Mouse (Mus musculus): ENCODE data around the gene Batf. TPM values are rescaled to one million over a fixed set of nuclear protein-coding genes. Genes with fewer than 3 reads are reported as not detected.

Gene Batf
- polyA plus RNA-seq, 1 experiment, result 10.9 TPM

DNA sequence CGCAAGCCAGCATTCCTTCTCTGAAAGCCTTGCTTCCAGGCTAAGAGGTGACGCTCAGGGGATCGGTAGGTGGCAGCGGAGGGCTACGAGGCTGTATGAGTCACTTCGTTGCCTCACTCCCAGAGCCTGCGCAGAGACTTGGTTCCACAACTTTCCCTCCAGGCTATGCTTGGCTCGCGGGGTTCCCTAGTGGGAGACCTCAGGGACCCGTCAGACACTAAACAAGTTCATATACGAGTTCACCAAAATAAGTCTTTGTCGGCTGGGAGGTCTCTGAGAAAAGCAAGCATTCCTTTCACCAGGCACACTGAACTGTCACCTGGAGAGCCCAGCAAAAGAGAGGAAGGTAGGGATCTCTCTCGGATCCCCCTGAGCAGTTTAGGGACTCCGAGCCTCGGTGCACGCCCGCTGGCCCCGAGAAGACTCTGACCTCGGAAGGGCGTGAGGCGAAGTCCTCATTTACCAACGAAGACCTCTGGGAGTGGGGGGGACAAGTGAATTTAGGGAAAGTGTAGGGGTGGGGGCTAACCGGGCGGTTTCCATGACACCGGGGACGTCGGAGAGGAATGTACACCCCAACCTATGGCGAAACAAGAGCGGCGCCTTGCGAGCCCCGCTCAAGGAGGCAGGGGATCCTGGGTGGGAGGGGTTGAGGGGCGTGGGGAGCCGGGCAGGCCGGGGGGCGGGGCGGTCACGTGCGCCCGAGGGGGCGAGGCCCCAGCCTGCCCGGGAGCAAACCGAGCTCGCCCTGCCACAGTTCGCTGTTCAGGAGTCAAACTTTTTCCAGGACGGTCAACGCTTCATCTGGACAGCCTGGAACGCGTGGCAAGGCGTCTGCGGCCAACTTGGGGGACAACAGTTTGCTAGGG, 59.6 kb downstream of the Batf start, which contains the start of gene Flvcr2:
TSS of gene Flvcr2 (plus strand) at position 713 of the 869 bp plus-strand sequence.
- no peak within 1 kb of the TSS for H3K27ac ChIP-seq (ENCODE audit: insufficient read depth, low read depth, low read length)
- H3K4me3 ChIP-seq (ENCODE audit: insufficient read depth, low read length), result peak within 1 kb of the TSS; percentile 54

DNA sequence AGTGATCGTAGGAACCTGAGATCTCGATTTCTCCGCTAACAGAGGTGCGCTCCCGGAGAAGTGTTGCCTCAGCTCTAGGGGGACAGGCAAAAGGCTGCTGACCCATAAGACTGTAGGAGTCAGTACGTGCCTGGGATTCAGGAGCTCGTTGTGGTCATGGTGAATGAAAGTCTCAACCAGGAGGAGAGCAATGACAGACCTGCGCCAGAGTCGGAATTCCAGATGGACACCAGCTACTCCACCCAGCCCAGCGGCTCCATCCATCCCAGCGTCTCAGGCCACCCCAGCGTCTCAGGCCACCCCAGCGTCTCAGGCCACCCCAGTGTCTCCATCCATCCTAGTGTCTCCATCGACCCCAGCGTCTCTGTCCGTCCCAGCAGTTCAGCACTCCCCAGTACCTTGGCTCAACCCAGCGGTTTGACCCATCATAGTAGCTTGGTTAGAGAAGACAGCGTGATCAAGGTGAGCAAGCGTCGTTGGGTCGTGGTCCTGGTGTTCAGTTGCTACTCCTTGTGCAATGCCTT, 60.3 kb downstream of the Batf start:
- no peak for TF ChIP-seq CTCF (IDR thresholded peaks at IDR 0.05; ENCODE audit: low read depth, low read length)
- TF ChIP-seq POLR2A (IDR thresholded peaks at IDR 0.05; ENCODE audit: borderline replicate concordance, low read depth, low read length), result no peak
- H3K4me1 ChIP-seq (ENCODE audit: control insufficient read depth, insufficient read depth, low read length), result no peaks in the 10 kb centered on the region
- H3K4me3 ChIP-seq (ENCODE audit: insufficient read depth, low read length), result peak overlapping the region; percentile 54
- no peak overlapping the region for H3K27ac ChIP-seq (ENCODE audit: insufficient read depth, low read depth, low read length)

More for the DNA sequence above, 59.6 kb downstream of the Batf start, which contains the start of gene Flvcr2:
- no peak for TF ChIP-seq POLR2A (IDR thresholded peaks at IDR 0.05; ENCODE audit: borderline replicate concordance, low read depth, low read length)
- peak; percentile 48 for TF ChIP-seq CTCF (IDR thresholded peaks at IDR 0.05; ENCODE audit: low read depth, low read length)
- no peaks in the 10 kb centered on the region for H3K4me1 ChIP-seq (ENCODE audit: control insufficient read depth, insufficient read depth, low read length)

DNA sequence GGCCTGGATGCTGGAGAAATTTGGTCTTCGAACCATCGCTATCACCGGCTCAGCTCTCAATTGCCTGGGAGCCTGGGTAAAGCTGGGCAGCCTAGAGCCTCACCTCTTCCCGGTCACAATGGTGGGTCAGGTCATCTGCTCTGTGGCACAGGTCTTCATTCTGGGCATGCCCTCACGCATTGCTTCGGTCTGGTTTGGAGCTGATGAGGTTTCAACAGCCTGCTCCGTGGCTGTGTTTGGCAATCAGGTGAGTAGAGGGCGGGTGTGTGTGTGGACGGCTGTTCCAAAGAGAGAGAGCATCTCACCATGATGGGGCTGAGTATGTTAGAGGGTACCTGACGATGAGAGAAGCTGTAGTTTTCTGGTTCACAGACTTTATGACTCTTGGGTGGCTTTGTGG, 60.9 kb downstream of the Batf start:
- TF ChIP-seq CTCF (IDR thresholded peaks at IDR 0.05; ENCODE audit: low read depth, low read length), result no peak
- Histone ChIP-seq H3K4me3 (ENCODE audit: insufficient read depth, low read length) (no peak overlapping the region), H3K4me1 (ENCODE audit: control insufficient read depth, insufficient read depth, low read length) (no peaks in the 10 kb centered on the region), H3K27ac (ENCODE audit: insufficient read depth, low read depth, low read length) (no peak overlapping the region)

DNA sequence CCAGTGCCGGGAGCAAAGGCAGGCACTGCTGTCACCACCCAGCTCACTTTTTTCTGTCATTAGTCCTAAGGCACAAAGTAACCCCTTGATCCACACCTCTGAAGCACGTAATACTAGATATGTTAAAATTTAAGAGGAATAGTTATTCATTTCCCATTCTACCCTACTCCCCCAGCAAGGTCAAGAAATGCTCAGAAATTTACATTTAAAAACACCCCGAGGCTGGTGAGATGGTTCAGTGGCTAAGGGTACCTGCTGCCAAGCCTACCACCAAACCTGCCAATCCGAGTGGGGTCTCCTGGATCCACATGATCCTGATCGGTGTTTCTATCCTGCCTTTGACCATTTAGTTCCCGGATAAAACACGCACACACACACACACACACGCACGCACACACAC, 63.4 kb downstream of the Batf start:
- Histone ChIP-seq H3K27ac (ENCODE audit: insufficient read depth, low read depth, low read length) (no peak overlapping the region), H3K4me1 (ENCODE audit: control insufficient read depth, insufficient read depth, low read length) (no peaks in the 10 kb centered on the region), H3K4me3 (ENCODE audit: insufficient read depth, low read length) (no peak overlapping the region)
- TF ChIP-seq POLR2A (IDR thresholded peaks at IDR 0.05; ENCODE audit: borderline replicate concordance, low read depth, low read length) (no peak), CTCF (IDR thresholded peaks at IDR 0.05; ENCODE audit: low read depth, low read length) (no peak)

DNA sequence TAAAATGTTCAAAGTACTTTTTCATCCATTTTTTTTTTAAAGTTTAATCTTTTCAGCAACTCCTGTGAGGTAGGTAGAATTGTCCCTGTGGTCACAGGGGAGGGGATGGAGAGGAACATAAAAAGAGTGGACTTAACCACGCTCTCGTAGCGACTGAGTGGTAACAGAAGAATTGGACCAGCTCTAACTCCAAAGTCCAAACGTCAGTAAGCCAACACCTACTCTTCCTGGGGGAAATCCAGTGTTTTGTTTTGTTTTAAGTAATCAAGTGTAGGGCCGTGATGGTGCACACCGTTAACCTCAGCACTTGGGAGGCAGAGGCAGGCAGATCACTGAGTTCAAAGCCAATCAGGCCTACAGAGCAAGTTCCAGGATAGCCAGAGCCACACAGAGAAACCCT, 65.6 kb downstream of the Batf start:
- H3K27ac ChIP-seq (ENCODE audit: insufficient read depth, low read depth, low read length), result no peak overlapping the region
- H3K4me1 ChIP-seq (ENCODE audit: control insufficient read depth, insufficient read depth, low read length), result no peaks in the 10 kb centered on the region
- no peak overlapping the region for H3K4me3 ChIP-seq (ENCODE audit: insufficient read depth, low read length)
- TF ChIP-seq POLR2A (IDR thresholded peaks at IDR 0.05; ENCODE audit: borderline replicate concordance, low read depth, low read length) (no peak), CTCF (IDR thresholded peaks at IDR 0.05; ENCODE audit: low read depth, low read length) (no peak)

DNA sequence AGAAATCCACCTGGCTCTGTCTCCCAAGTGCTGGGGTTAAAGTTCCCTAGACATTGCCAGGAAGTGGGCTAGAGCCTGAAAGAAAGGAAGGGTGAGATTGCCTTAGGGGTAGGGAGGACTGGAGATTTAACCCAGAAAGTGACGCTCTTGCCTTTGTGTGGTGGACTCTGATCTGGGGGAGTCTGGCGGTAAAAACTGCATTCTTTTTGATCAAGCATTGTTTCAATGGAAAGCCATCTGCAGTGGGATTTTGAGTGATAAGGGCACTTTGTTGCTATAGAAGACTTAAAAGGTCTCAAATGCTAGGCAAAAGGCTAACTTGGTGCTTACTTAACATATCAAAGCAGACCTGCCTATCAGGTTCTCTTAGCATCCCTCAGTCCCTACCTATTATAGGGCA, 66.8 kb downstream of the Batf start:
- TF ChIP-seq POLR2A (IDR thresholded peaks at IDR 0.05; ENCODE audit: borderline replicate concordance, low read depth, low read length) (no peak), CTCF (IDR thresholded peaks at IDR 0.05; ENCODE audit: low read depth, low read length) (no peak)
- Histone ChIP-seq H3K4me1 (ENCODE audit: control insufficient read depth, insufficient read depth, low read length) (no peaks in the 10 kb centered on the region), H3K27ac (ENCODE audit: insufficient read depth, low read depth, low read length) (no peak overlapping the region), H3K4me3 (ENCODE audit: insufficient read depth, low read length) (no peak overlapping the region)

DNA sequence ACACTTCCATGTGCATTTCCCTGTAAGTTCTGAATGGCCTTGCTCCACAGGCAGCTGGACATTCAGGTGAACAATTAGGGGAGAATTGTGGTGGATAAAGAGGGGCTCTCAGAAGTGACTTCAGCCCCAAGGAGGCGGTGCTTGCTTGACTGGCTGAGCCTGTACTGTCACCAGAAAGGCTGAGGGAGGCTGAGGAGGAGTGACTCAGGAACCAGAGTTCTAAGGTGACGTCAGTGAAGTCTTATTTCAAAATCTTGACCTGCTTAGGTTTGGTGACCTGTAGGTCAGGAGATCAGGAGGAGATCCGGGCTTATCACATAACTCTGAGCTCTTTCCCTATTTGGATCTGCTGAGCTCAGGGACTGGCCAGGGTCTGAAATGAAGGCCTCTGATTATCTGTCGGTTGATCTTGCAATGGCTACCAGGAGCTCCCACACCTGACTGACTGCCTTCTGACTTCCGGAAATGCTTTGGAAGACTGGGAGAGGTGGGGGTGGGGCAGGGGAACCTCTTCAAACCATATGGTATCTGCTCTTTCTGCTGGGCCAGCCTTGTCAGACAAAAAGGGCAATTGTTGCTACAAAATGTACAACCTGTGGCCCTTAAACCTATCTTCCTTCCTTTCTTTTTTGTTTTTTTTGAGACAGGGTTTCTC, 68.3 kb downstream of the Batf start:
- no peak overlapping the region for H3K27ac ChIP-seq (ENCODE audit: insufficient read depth, low read depth, low read length)
- H3K4me3 ChIP-seq (ENCODE audit: insufficient read depth, low read length), result no peak overlapping the region
- no peaks in the 10 kb centered on the region for H3K4me1 ChIP-seq (ENCODE audit: control insufficient read depth, insufficient read depth, low read length)
- TF ChIP-seq POLR2A (IDR thresholded peaks at IDR 0.05; ENCODE audit: borderline replicate concordance, low read depth, low read length) (no peak), CTCF (IDR thresholded peaks at IDR 0.05; ENCODE audit: low read depth, low read length) (no peak)

DNA sequence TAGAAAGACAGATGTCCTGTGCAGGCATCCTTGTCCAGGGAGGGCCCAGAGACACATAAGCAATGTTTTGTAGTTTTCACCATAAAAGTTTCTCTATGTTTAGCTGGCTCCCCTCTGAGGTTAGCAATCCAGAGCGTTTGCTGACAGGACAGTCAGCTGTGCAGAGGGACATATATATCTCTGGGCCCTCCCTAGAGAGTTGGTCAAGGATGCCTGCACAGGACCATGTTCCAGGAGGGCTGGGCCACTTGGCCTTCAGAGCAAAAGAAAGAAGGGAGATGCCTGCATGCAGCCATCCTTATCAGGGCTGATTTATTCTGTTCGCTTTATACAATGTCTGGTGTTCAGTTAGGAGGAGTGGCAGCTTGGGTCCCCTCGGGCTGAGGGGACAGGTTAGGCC, 70.0 kb downstream of the Batf start:
- H3K27ac ChIP-seq (ENCODE audit: insufficient read depth, low read depth, low read length), result no peak overlapping the region
- no peak overlapping the region for H3K4me3 ChIP-seq (ENCODE audit: insufficient read depth, low read length)
- no peaks in the 10 kb centered on the region for H3K4me1 ChIP-seq (ENCODE audit: control insufficient read depth, insufficient read depth, low read length)
- no peak for TF ChIP-seq CTCF (IDR thresholded peaks at IDR 0.05; ENCODE audit: low read depth, low read length)
- no peak for TF ChIP-seq POLR2A (IDR thresholded peaks at IDR 0.05; ENCODE audit: borderline replicate concordance, low read depth, low read length)

DNA sequence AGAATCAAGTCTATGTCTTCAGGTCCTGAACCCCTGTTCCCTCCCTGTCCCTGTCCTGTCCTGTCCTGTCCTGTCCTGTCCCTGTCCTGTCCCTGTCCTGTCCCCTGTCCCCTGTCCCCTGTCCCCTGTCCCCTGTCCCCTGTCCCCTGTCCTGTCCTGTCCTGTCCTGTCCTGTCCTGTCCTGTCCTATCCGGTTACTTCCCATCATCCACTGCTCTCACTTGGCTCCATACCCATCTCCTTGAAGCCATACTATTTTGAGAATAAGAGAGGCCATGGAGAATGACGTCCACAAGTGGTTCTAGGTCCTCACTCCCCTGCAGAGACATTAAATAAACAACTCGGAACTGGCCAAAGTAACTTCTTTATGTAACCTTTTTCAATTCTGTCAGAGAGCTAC, 70.6 kb downstream of the Batf start:
- no peak for TF ChIP-seq CTCF (IDR thresholded peaks at IDR 0.05; ENCODE audit: low read depth, low read length)
- no peak for TF ChIP-seq POLR2A (IDR thresholded peaks at IDR 0.05; ENCODE audit: borderline replicate concordance, low read depth, low read length)
- Histone ChIP-seq H3K27ac (ENCODE audit: insufficient read depth, low read depth, low read length) (no peak overlapping the region), H3K4me3 (ENCODE audit: insufficient read depth, low read length) (no peak overlapping the region), H3K4me1 (ENCODE audit: control insufficient read depth, insufficient read depth, low read length) (no peaks in the 10 kb centered on the region)

Other genes starting within 250 kb of the Batf start
- gene Fos, start 212.8 kb upstream of the Batf start, polyA plus RNA-seq (2012; ENCODE audit: insufficient read depth, insufficient read length, missing spikeins), result 64.0 and 65.2 TPM in 2 replicates
- gene Jdp2, start 87.6 kb upstream of the Batf start, polyA plus RNA-seq (2012; ENCODE audit: insufficient read depth, insufficient read length, missing spikeins), result 8.8 and 9.5 TPM in 2 replicates
- not detected in 2 replicates for gene Flvcr2, start 59.9 kb downstream of the Batf start, polyA plus RNA-seq (2012; ENCODE audit: insufficient read depth, insufficient read length, missing spikeins)
- 45.5 and 53.4 TPM in 2 replicates for gene Erg28, start 137.9 kb downstream of the Batf start, polyA plus RNA-seq (2012; ENCODE audit: insufficient read depth, insufficient read length, missing spikeins)
- gene Ttll5, start 138.0 kb downstream of the Batf start, polyA plus RNA-seq (2012; ENCODE audit: insufficient read depth, insufficient read length, missing spikeins), result 7.7 and 12.0 TPM in 2 replicates

Data from bone marrow macrophage, adult 2 months (primary cell).